In the genomic region with DNA sequence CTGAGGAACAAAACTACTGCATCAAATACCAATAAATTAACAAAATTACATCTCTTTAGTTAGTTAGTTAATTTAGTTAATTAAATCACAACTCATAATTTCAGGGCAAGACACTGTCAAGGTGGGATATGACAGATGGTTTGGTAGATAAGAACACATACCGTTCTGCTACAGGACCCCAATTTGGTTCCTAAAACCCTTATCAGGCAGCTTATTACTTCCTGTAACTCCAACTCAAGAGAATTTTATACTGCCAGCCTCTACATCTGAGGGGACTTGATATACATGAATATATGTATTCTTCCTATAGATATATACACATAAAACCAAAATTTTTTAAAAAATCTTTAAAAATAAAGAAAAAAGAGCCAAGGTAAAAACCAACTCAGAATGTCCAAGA, we compare ENCODE assay signal across 21 mouse cellular contexts. TPM values are rescaled to one million over a fixed set of nuclear protein-coding genes. Genes with fewer than 3 reads are reported as not detected.
A peak's percentile ranks its signal among the peaks of the same experiment; 100 is the strongest.
DNase-seq lines count a peak whose midpoint lies in the region; ATAC-seq and TF ChIP-seq lines count a peak whose summit lies in the region.
"Had no signal": no experiment of that assay in that cellular context is flagged by ENCODE, and none has a peak within 500 bp of the region (broad histone marks: within the 10 kb centered on the region; RNA-seq: fewer than 3 reads in every experiment).

No protein-coding gene starts in this region.

- DNase-seq in liver, embryonic 13.5 days, result no peak
- DNase-seq in MEL (ENCODE audit: low read depth, low spot score), result peak; percentile 70
- DNase-seq: adrenal gland, adult 8-10 months; adrenal gland, postnatal 14 days; adrenal gland, postnatal 36 days; cerebellum, adult 11-12 months; cerebellum, adult 2 months; cerebellum, adult 9-10 months; cerebellum, postnatal 10 days; cerebellum, postnatal 25 days had no signal

- TF ChIP-seq EP300 in MEL (IDR thresholded peaks at IDR 0.05; ENCODE audit: low read depth in 1 of 2, low read length in 2 of 2), result peak; percentile 89 to 94

- H3K4me1 ChIP-seq in liver, embryonic 13.5 days (replicated peaks), result no peaks in the 10 kb centered on the region
- H3K4me1 ChIP-seq in liver, embryonic 12.5 days, result peaks cover 5% of the 10 kb centered on the region
- peaks cover 6% of the 10 kb centered on the region in 2 experiments; a peak in 2 of 4 replicates for H3K4me1 ChIP-seq in MEL (ENCODE audit: control insufficient read depth in 1 of 2, insufficient read depth in 2 of 2, low read length in 2 of 2)
- H3K4me1 ChIP-seq in midbrain, embryonic 16.5 days (ENCODE audit: control insufficient read depth, insufficient read depth, low read length), result no peaks in the 10 kb centered on the region
- no peaks in the 10 kb centered on the region for H3K4me1 ChIP-seq in heart, embryonic 12.5 days (replicated peaks)
- H3K4me1 ChIP-seq: embryonic facial prominence, embryonic 10.5 days; embryonic facial prominence, embryonic 12.5 days; forebrain, embryonic 12.5 days had no signal

- H3K4me3 ChIP-seq in liver, embryonic 13.5 days (replicated peaks), result no peak overlapping the region
- no peak overlapping the region for H3K4me3 ChIP-seq in liver, embryonic 12.5 days
- H3K4me3 ChIP-seq in MEL (ENCODE audit: control insufficient read depth in 1 of 2, insufficient read depth in 1 of 2, low read depth in 2 of 2, low read length in 2 of 2), result no peak overlapping the region
- no peak overlapping the region for H3K4me3 ChIP-seq in midbrain, embryonic 16.5 days (ENCODE audit: low read depth, low read length)
- no peak overlapping the region for H3K4me3 ChIP-seq in heart, embryonic 12.5 days
- H3K4me3 ChIP-seq: embryonic facial prominence, embryonic 10.5 days; embryonic facial prominence, embryonic 12.5 days; forebrain, embryonic 12.5 days had no signal

- ATAC-seq in liver, embryonic 13.5 days (ENCODE audit: low read depth), result 0 out of 2 replicates have a peak, but pooled peaks have one; percentile 29
- ATAC-seq in liver, embryonic 12.5 days, result no peak
- 0 out of 2 replicates have a peak, but pooled peaks have one; percentile 48 for ATAC-seq in megakaryocyte progenitor cell, adult 5-6 weeks (replicated peaks; ENCODE audit: poor library complexity)
- ATAC-seq in midbrain, embryonic 16.5 days, result no peak
- ATAC-seq in heart, embryonic 12.5 days (ENCODE audit: insufficient number of reproducible peaks, low FRiP score), result no peak
- ATAC-seq: activated CD4-positive, CD25-positive, alpha-beta regulatory T cell, adult 4 months; forebrain, embryonic 14.5 days; forebrain, embryonic 16.5 days; Patski had no signal

- H3K36me3 ChIP-seq in liver, embryonic 13.5 days, result peaks cover 17% of the 10 kb centered on the region
- H3K36me3 ChIP-seq in liver, embryonic 12.5 days, result peaks cover 25% of the 10 kb centered on the region
- H3K36me3 ChIP-seq in MEL (ENCODE audit: control insufficient read depth in 1 of 2, insufficient read depth in 2 of 2, low read length in 2 of 2), result peaks cover 0 to 14% of the 10 kb centered on the region in 2 experiments; a peak in 3 of 4 replicates
- H3K36me3 ChIP-seq in midbrain, embryonic 16.5 days (ENCODE audit: control insufficient read depth, insufficient read depth, low read length), result no peaks in the 10 kb centered on the region; the same call in 1 of the 2 replicates
- peaks cover 6% of the 10 kb centered on the region for H3K36me3 ChIP-seq in heart, embryonic 12.5 days
- H3K36me3 ChIP-seq: forebrain, embryonic 12.5 days had no signal

- no peaks in the 10 kb centered on the region for H3K9me3 ChIP-seq in liver, embryonic 13.5 days (replicated peaks)
- H3K9me3 ChIP-seq in liver, embryonic 12.5 days (replicated peaks), result no peaks in the 10 kb centered on the region
- H3K9me3 ChIP-seq in MEL (replicated peaks; ENCODE audit: insufficient read depth, low read length), result no peaks in the 10 kb centered on the region
- H3K9me3 ChIP-seq in midbrain, embryonic 16.5 days (replicated peaks; ENCODE audit: control insufficient read depth, low read length, poor library complexity, severe bottlenecking), result no peaks in the 10 kb centered on the region
- H3K9me3 ChIP-seq in heart, embryonic 12.5 days (replicated peaks), result no peaks in the 10 kb centered on the region
- H3K9me3 ChIP-seq: embryonic facial prominence, embryonic 10.5 days; embryonic facial prominence, embryonic 12.5 days; forebrain, embryonic 12.5 days had no signal

- H3K27me3 ChIP-seq in liver, embryonic 13.5 days, result no peaks in the 10 kb centered on the region
- no peaks in the 10 kb centered on the region for H3K27me3 ChIP-seq in liver, embryonic 12.5 days (replicated peaks)
- H3K27me3 ChIP-seq in MEL (ENCODE audit: control insufficient read depth in 1 of 2, insufficient read depth in 2 of 2, low read length in 2 of 2), result no peaks in the 10 kb centered on the region
- no peaks in the 10 kb centered on the region for H3K27me3 ChIP-seq in midbrain, embryonic 16.5 days (ENCODE audit: control insufficient read depth, insufficient read depth, low read depth, low read length)
- H3K27me3 ChIP-seq in heart, embryonic 12.5 days (replicated peaks), result no peaks in the 10 kb centered on the region
- H3K27me3 ChIP-seq: embryonic facial prominence, embryonic 12.5 days; forebrain, embryonic 12.5 days; Patski had no signal

- 19% methylated on average over 1 of the region's 1 CpGs for WGBS in liver, embryonic 13.5 days (ENCODE audit: insufficient replicate concordance)
- 13% methylated on average over 1 of the region's 1 CpGs for WGBS in liver, embryonic 12.5 days (ENCODE audit: insufficient replicate concordance)
- 88% methylated on average over 1 of the region's 1 CpGs for WGBS in midbrain, embryonic 16.5 days
- 67% methylated on average over 1 of the region's 1 CpGs for WGBS in heart, embryonic 12.5 days

- H3K4me2 ChIP-seq in liver, embryonic 13.5 days, result no peak overlapping the region
- no peak overlapping the region for H3K4me2 ChIP-seq in liver, embryonic 12.5 days
- no peak overlapping the region for H3K4me2 ChIP-seq in midbrain, embryonic 16.5 days (ENCODE audit: low read length)
- H3K4me2 ChIP-seq in heart, embryonic 12.5 days, result no peak overlapping the region
- H3K4me2 ChIP-seq: embryonic facial prominence, embryonic 12.5 days; forebrain, embryonic 12.5 days had no signal

- TF ChIP-seq RAD21 in MEL (IDR thresholded peaks at IDR 0.05; ENCODE audit: low read depth, low read length), result no peak

- no peak overlapping the region for H3K27ac ChIP-seq in liver, embryonic 13.5 days
- H3K27ac ChIP-seq in liver, embryonic 12.5 days, result no peak overlapping the region
- H3K27ac ChIP-seq in MEL (ENCODE audit: control insufficient read depth, low read depth, low read length), result peak overlapping the region; percentile 42
- H3K27ac ChIP-seq in midbrain, embryonic 16.5 days (ENCODE audit: low read length), result no peak overlapping the region
- H3K27ac ChIP-seq in heart, embryonic 12.5 days (ENCODE audit: poor library complexity, severe bottlenecking), result no peak overlapping the region
- H3K27ac ChIP-seq: embryonic facial prominence, embryonic 10.5 days; embryonic facial prominence, embryonic 12.5 days; forebrain, embryonic 12.5 days had no signal

- H3K79me2 ChIP-seq in MEL (ENCODE audit: control insufficient read depth, insufficient read depth, low read length, poor library complexity), result no peaks in the 10 kb centered on the region; the same call in 1 of the 2 replicates

- no peak overlapping the region for H3K9ac ChIP-seq in liver, embryonic 13.5 days
- no peak overlapping the region for H3K9ac ChIP-seq in liver, embryonic 12.5 days
- no peak overlapping the region for H3K9ac ChIP-seq in MEL (ENCODE audit: control insufficient read depth, low read depth, low read length, poor library complexity, severe bottlenecking)
- no peak overlapping the region for H3K9ac ChIP-seq in midbrain, embryonic 16.5 days (ENCODE audit: low read depth, low read length)
- H3K9ac ChIP-seq in heart, embryonic 12.5 days, result no peak overlapping the region
- H3K9ac ChIP-seq: embryonic facial prominence, embryonic 12.5 days; forebrain, embryonic 12.5 days had no signal

- no peak for TF ChIP-seq POLR2A in MEL (IDR thresholded peaks at IDR 0.05; ENCODE audit: control insufficient read depth in 1 of 2, insufficient read depth in 1 of 2, low read depth in 1 of 2, low read length in 2 of 2, poor library complexity in 1 of 2)

- TF ChIP-seq CTCF in MEL (IDR thresholded peaks at IDR 0.05 in 2 of 3, conservative IDR thresholded peaks at IDR 0.05 in 1 of 3; ENCODE audit: control insufficient read depth in 1 of 3, insufficient read depth in 1 of 3, low read depth in 2 of 3, low read length in 3 of 3, poor library complexity in 1 of 3, severe bottlenecking in 1 of 3), result no peak

TF ChIP-seq in MEL, 35 proteins besides CTCF, POLR2A, EP300 and RAD21:
- TF ChIP-seq TCF12 (IDR thresholded peaks at IDR 0.05; ENCODE audit: low read depth, low read length), result peak; percentile 92
- TF ChIP-seq POLR2AphosphoS2 (IDR thresholded peaks at IDR 0.05; ENCODE audit: low read length), result no peak
- TF ChIP-seq RCOR1 (IDR thresholded peaks at IDR 0.05; ENCODE audit: low read depth, low read length), result peak; percentile 92
- 0 out of 2 replicates have a peak, but pooled peaks have one; percentile 24 for TF ChIP-seq MEF2A (IDR thresholded peaks at IDR 0.05; ENCODE audit: extremely low read depth, insufficient replicate concordance, low read depth, low read length, poor library complexity, severe bottlenecking)
- no peak for TF ChIP-seq POLR2AphosphoS5 (IDR thresholded peaks at IDR 0.05; ENCODE audit: borderline replicate concordance, low read depth, low read length)
- TF ChIP-seq GATA1 (IDR thresholded peaks at IDR 0.05; ENCODE audit: low read depth, low read length), result peak; percentile 94
- peak; percentile 85 for TF ChIP-seq TAL1 (IDR thresholded peaks at IDR 0.05; ENCODE audit: low read length)
- peak; percentile 47; the same call in 1 of the 2 replicates for TF ChIP-seq ETS1 (IDR thresholded peaks at IDR 0.05; ENCODE audit: low read depth, low read length)
TF ChIP-seq in MEL: peak in this region for 6.

RNA-seq across cellular contexts. Expression of gene Fcho2, which starts 59.4 kb away (rescaled TPM):
- polyA plus RNA-seq in liver, embryonic 13.5 days (2015; fragmentation: Nextera tagmentation; extraction: Ambion mirVana), result 20.6 and 28.5 TPM in 2 replicates
- polyA plus RNA-seq in liver, embryonic 12.5 days (2016; fragmentation: Nextera tagmentation; extraction: Ambion mirVana), result 27.4 and 29.4 TPM in 2 replicates
- total RNA-seq in MEL (2012; rRNA removed), result 2.2 and 2.4 TPM in 2 replicates
- polyA plus RNA-seq in MEL (2012; ENCODE audit: insufficient read depth in 1 of 2, insufficient read length in 2 of 2, low read depth in 1 of 2, low replicate concordance in 2 of 2, missing spikeins in 1 of 2), result 1 to 10 TPM in 1 of 2 experiments, not detected in 1; 5.8 TPM
- total RNA-seq in megakaryocyte progenitor cell, adult 5-6 weeks (2015), result 41.8 and 51.1 TPM in 2 replicates
- 10.7 and 15.9 TPM in 2 replicates for total RNA-seq in megakaryocyte progenitor cell, adult 5-6 weeks (2017)
- 23.0 and 27.4 TPM in 2 replicates for polyA plus RNA-seq in midbrain, embryonic 16.5 days (2015; fragmentation: Nextera tagmentation; extraction: Ambion mirVana)
- 35.2 and 41.9 TPM in 2 replicates for polyA plus RNA-seq in heart, embryonic 12.5 days (2016; fragmentation: Nextera tagmentation; extraction: Ambion mirVana)

Comparison
In these comparisons a context has a peak if more than half of its experiments do, and no peak if none do; other contexts are left out.
1. ATAC-seq: peak in liver, embryonic 13.5 days (single experiment) and megakaryocyte progenitor cell, adult 5-6 weeks (single experiment); none in liver, embryonic 12.5 days (single experiment), midbrain, embryonic 16.5 days (single experiment) and heart, embryonic 12.5 days (single experiment).